Mouse (Mus musculus) forebrain, embryonic 14.5 days (tissue): ENCODE measurements at regions not wholly inside any gene's neighbourhood (a gene's known extent, or its start where the extent isn't known, plus 50 kb on each side); places are given as distances from the start of the nearest gene placed in this dataset.
A peak's percentile ranks its signal among the peaks of the same experiment; 100 is the strongest.

Source experiments
- ATAC-seq: fragments of 200-750 bp; cut with Nextera tagmentation; 2 replicates; pipeline ENCODE4 v1.8.0; 2017; ENCODE audit warnings: mild to moderate bottlenecking, moderate library complexity
- DNase-seq: peaks from one replicate; pipeline ENCODE4 v3.0.0-alpha.2; 2015; ENCODE audit warnings: low spot score
- H3K27ac ChIP-seq: fragments of 300-500 bp; sonication (generic); 2 replicates; pipeline ENCODE4 v1.5.1; 2014; ENCODE audit warnings: low read depth, mild to moderate bottlenecking, control low read depth, low read length, moderate library complexity
- H3K27me3 ChIP-seq: fragments of 300-500 bp; sonication (generic); replicated peaks from 2 replicates; pipeline ENCODE4 v1.6.1; 2014; ENCODE audit warnings: low read length, control low read depth, mixed read lengths; ENCODE audit not compliant: control insufficient read depth, insufficient read depth
- H3K36me3 ChIP-seq: fragments of 300-500 bp; sonication (generic); 2 replicates; pipeline ENCODE4 v1.6.1; 2014; ENCODE audit warnings: low read length, control low read depth; ENCODE audit not compliant: control insufficient read depth, insufficient read depth
- H3K4me1 ChIP-seq: fragments of 300-500 bp; sonication (generic); 2 replicates; pipeline ENCODE4 v1.6.1; 2014; ENCODE audit warnings: antibody characterized with exemption, low read length, control low read depth; ENCODE audit not compliant: control insufficient read depth, insufficient read depth
- H3K4me2 ChIP-seq: fragments of 300-500 bp; sonication (generic); 2 replicates; pipeline ENCODE4 v1.6.1; 2014; ENCODE audit warnings: mild to moderate bottlenecking, control low read depth, low read length
- H3K4me3 ChIP-seq: fragments of 300-500 bp; sonication (generic); 2 replicates; pipeline ENCODE4 v1.5.1; 2014; ENCODE audit warnings: low read depth, low read length, control low read depth
- H3K9ac ChIP-seq: fragments of 300-500 bp; sonication (generic); 2 replicates; pipeline ENCODE4 v1.6.1; 2014; ENCODE audit warnings: mild to moderate bottlenecking, low read length, control low read depth, moderate library complexity
- H3K9me3 ChIP-seq: fragments of 300-500 bp; sonication (generic); replicated peaks from 2 replicates; pipeline ENCODE4 v1.6.1; 2016; ENCODE audit warnings: low read length, control low read depth, mixed read lengths; ENCODE audit not compliant: control insufficient read depth
- WGBS: fragments of 180-500 bp; shearing (Covaris S2); extraction: QIAGEN DNeasy Blood & Tissue Kit; methylation state at CpG from one replicate; pipeline ENCODE4 v1.1.7; 2014; 5-methylcytosine and 5-hydroxymethylcytosine counted together

DNA sequence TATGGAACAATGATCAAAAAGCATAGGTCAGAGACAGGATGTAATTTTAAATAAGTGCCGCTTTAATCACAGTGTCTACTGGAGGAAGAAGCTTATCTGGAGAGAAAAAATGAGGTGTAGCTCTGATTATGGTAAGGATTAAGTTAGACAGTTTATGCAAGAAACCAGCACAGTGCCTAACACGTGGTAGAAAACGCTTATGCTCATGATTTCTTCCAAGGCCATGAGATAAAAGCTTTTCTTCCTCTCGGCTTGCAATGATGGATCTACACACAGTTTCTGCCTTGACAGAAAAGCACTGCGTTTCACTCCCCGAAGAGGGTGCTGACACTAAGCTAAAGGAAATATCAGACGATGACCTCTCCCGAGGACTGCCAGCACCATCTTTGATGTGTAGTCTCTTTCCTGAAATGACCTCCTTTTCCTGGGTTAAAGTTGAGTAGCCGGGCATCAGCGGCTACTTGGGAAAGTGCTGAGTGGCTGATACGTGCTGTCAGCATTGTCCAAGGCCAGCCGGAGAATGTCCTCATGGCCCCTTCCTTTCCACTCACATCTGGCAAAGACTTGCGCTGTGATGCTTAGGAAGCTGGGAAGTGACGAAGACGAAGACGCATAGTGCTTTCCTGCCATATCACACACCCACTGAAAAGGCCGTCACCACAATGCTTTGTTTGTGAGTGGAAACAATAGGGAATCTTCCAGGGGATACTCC is 72.0 kb downstream of the Hoxa1 start:
- no peak overlapping the region for H3K9ac ChIP-seq
- no peak overlapping the region for H3K4me2 ChIP-seq
- H3K27ac ChIP-seq = no peak overlapping the region
- DNase-seq = no peak
- no peak overlapping the region for H3K4me3 ChIP-seq
- no peaks in the 10 kb centered on the region for H3K4me1 ChIP-seq
- ATAC-seq = no peak
- 86% methylated on average over 17 of the region's 17 CpGs for WGBS
- H3K36me3 ChIP-seq = no peaks in the 10 kb centered on the region
- no peaks in the 10 kb centered on the region for H3K27me3 ChIP-seq
- H3K9me3 ChIP-seq = no peaks in the 10 kb centered on the region

DNA sequence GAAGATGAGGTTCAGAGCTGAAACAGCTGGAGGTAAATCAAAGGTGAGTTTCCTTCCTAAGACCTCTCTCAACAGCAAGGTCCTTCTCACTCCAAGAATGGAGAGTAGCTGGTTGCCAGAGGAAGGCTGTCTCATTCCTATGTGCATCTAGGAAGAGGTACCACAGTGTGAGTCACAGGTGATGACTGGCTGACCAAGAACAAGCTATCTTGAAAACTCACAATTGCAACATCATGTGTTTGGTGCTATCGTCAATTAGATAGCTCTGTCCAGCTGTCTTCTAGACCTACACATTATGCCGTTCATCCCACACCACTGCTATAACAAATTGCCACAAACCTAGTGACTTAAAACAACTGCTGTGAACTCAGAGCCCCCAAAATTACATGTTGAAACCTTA is 72.3 kb upstream of the Skap2 start:
- no peak overlapping the region for H3K27ac ChIP-seq
- H3K9ac ChIP-seq = no peak overlapping the region
- H3K36me3 ChIP-seq = no peaks in the 10 kb centered on the region
- H3K4me1 ChIP-seq = no peaks in the 10 kb centered on the region
- ATAC-seq = no peak
- no peak overlapping the region for H3K4me3 ChIP-seq
- no peak overlapping the region for H3K4me2 ChIP-seq
- WGBS = 94% methylated on average over 2 of the region's 2 CpGs
- H3K27me3 ChIP-seq = no peaks in the 10 kb centered on the region
- H3K9me3 ChIP-seq = no peaks in the 10 kb centered on the region
- no peak for DNase-seq

DNA sequence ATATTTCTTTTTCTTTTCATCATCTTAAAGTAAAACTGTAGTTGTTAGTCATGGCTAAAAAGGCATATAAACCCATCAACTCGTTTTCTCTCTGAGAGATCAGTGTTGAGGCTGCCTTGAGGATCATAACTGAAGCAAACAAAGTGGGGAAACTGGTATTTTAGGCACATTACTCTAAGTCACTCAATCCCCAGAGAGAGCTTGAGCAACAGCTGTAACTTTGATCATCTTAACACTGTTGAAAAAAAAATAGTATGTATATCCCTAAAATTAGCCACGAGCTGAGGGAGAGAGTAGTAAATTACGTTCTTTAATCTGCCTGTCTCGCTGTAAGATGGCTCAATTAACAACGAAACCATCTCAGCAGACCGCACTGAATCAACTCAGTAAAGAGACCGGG is 67.2 kb upstream of the Skap2 start:
- peaks cover 8% of the 10 kb centered on the region for H3K4me1 ChIP-seq
- no peaks in the 10 kb centered on the region for H3K27me3 ChIP-seq
- H3K4me2 ChIP-seq = no peak overlapping the region
- H3K9ac ChIP-seq = no peak overlapping the region
- no peak overlapping the region for H3K27ac ChIP-seq
- WGBS = 38% methylated on average over 7 of the region's 7 CpGs
- no peaks in the 10 kb centered on the region for H3K36me3 ChIP-seq
- no peak overlapping the region for H3K4me3 ChIP-seq
- H3K9me3 ChIP-seq = no peaks in the 10 kb centered on the region
- DNase-seq (no peak), ATAC-seq (no peak)

DNA sequence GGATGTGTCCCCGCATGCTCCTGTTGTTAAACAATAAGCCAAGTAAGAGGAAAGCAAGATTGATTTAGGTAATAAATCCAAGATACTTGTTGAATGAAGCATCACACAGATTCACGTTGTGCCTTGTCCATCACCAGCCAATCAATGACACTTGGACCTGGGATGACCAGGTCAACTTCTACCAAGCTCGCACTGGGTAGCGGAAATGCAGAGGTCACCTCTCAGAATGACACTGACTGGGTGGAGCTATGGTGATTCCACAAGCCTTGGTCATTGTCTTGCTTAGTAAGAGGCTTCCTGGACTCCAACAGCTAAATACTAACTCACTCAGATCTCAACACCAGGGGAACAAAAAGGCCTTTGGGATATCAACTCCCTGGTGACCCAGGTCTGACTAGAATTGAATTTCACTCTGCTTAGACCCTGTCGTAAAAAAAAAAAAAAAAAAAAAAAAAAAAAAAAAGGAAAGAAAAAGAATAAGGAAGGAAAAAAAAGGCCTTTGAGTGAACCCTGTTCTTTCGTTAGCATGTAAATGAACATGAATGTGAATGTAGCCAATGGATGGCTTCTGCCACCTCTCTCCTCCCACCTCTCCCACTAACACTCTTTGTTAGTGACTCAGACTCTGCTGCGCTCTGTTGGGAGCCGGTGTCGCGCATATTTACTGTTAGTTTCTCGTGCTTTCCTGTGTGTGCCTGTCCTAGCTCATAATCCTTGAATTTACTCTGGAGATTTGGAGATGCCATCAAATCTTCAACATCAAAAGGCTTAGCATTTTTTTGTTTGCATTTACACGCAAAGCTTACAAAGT is 66.4 kb upstream of the Skap2 start:
- WGBS = 24% methylated on average over 12 of the region's 12 CpGs
- Histone ChIP-seq H3K9ac (no peak overlapping the region), H3K9me3 (no peaks in the 10 kb centered on the region), H3K4me2 (peak overlapping the region; percentile 34; the same call in 1 of the 2 replicates), H3K4me3 (no peak overlapping the region), H3K4me1 (peaks cover 8% of the 10 kb centered on the region), H3K27ac (no peak overlapping the region), H3K27me3 (no peaks in the 10 kb centered on the region), H3K36me3 (no peaks in the 10 kb centered on the region)
- DNase-seq (peak; percentile 33), ATAC-seq (no peak)

DNA sequence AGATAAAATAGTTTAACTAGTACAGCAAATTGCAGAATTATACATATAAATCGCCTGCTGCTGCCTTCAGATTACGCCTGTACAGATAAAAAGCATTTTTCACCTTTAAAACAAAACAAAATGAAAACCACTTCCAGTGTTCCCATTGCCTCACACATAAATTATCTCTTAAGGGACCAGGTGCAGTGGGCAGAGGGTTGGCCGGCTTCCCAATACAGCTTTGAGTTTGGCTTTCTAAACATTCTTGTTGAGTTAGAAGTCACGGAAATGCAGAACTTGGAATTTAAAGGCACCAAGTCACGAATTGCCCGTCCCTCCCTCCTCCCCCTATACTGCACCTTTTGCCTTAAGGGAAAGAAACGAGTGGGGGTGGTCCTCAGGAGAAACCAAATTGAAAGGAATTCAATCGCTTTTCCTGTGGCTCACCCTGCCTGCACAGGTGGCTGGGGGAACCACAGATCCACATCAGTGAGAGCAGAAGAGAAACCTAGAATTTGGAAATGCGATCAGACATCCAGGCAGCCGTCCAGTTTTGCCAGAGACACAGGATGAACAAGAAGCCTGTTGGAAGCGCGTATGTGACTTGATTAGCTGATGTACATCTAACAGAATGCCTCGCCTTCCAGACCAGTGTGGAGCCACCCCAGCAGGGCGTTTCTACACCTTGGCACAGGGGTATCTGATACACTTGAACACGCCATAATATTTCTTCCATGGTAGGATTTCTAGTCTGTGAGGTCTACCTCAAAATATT is 64.0 kb upstream of the Skap2 start:
- H3K9me3 ChIP-seq = no peaks in the 10 kb centered on the region
- DNase-seq (no peak), ATAC-seq (no peak)
- no peak overlapping the region for H3K27ac ChIP-seq
- peaks cover 8% of the 10 kb centered on the region for H3K4me1 ChIP-seq
- no peaks in the 10 kb centered on the region for H3K27me3 ChIP-seq
- H3K9ac ChIP-seq = no peak overlapping the region
- no peaks in the 10 kb centered on the region for H3K36me3 ChIP-seq
- H3K4me3 ChIP-seq = no peak overlapping the region
- 71% methylated on average over 15 of the region's 15 CpGs for WGBS
- no peak overlapping the region for H3K4me2 ChIP-seq

DNA sequence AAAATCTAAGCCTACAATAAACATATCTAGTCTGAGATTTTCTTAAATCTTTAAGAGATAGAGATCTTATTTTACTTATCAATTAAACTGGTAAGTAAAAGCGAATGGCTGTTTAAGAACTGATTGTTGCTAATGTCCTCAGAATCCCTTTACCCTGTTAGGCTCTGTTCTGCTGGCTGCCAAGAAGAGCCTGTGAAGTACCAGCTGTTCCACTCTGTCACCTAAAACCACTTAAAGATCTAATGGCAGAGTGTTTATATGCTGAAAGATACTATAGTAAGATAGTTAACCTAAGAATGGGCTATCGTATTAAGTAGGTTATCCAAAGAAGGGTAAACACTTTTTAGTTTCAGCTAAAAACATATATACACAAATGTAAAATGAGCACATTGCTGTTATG is 62.6 kb upstream of the Skap2 start:
- H3K36me3 ChIP-seq = no peaks in the 10 kb centered on the region
- H3K4me2 ChIP-seq = no peak overlapping the region
- WGBS = 92% methylated on average over 2 of the region's 2 CpGs
- H3K27me3 ChIP-seq = no peaks in the 10 kb centered on the region
- H3K9ac ChIP-seq = no peak overlapping the region
- no peak overlapping the region for H3K4me3 ChIP-seq
- H3K9me3 ChIP-seq = no peaks in the 10 kb centered on the region
- no peak overlapping the region for H3K27ac ChIP-seq
- ATAC-seq = no peak
- H3K4me1 ChIP-seq = peaks cover 8% of the 10 kb centered on the region
- DNase-seq = no peak

DNA sequence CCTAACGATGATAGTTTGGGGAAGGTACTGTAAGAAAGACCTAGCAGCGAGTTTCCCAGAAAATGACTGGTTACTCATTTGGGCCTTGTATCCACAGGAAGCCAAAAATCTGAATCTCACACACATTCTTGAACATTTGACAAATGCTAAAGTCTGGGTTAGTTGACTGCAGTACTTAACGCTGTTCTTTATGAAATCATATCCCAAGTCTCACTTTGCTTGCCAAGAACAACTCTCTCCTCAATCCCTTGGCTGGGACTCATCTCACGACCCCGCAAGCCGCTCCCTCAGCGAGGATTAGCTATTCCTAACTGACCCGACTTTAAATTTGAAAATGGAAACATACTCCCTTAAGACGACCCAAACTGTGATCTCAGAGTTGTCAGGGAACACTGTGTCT is 54.8 kb upstream of the Skap2 start:
- no peak overlapping the region for H3K4me2 ChIP-seq
- peaks cover 4% of the 10 kb centered on the region; the same call in 1 of the 2 replicates for H3K4me1 ChIP-seq
- no peak overlapping the region for H3K9ac ChIP-seq
- H3K9me3 ChIP-seq = no peaks in the 10 kb centered on the region
- H3K27ac ChIP-seq = no peak overlapping the region
- H3K4me3 ChIP-seq = no peak overlapping the region
- DNase-seq (no peak), ATAC-seq (no peak)
- 77% methylated on average over 9 of the region's 9 CpGs for WGBS
- H3K27me3 ChIP-seq = no peaks in the 10 kb centered on the region
- no peaks in the 10 kb centered on the region for H3K36me3 ChIP-seq

DNA sequence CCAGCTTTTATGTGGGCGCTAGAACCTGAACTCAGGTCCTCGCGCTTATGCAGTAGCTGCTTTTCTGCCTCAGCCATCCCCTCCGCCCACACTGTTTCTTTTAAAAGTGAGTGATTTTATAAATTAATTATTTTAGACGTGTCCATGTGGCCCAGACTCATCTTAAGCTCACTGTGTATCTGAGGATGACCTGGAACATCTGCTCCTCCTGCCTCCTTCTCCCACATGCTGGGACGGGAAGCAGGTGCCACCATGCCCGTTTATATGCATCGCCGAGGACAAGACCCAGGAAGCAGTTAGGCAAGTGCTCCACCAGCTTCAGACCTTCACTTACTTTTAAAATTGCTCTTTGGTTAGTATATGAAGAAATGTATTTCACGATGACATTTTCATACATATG is 53.3 kb upstream of the Skap2 start:
- 92% methylated on average over 10 of the region's 10 CpGs for WGBS
- Histone ChIP-seq H3K27ac (no peak overlapping the region), H3K9ac (no peak overlapping the region), H3K4me2 (no peak overlapping the region), H3K4me1 (peaks cover 4% of the 10 kb centered on the region; the same call in 1 of the 2 replicates), H3K4me3 (no peak overlapping the region), H3K36me3 (no peaks in the 10 kb centered on the region), H3K9me3 (no peaks in the 10 kb centered on the region), H3K27me3 (no peaks in the 10 kb centered on the region)
- ATAC-seq = no peak
- DNase-seq = no peak
